Mouse (Mus musculus): ENCODE data around the gene Ddx41. TPM values are rescaled to one million over a fixed set of nuclear protein-coding genes. Genes with fewer than 3 reads are reported as not detected.

Gene Ddx41
- polyA plus RNA-seq, 1 experiment: 16.0 TPM

DNA sequence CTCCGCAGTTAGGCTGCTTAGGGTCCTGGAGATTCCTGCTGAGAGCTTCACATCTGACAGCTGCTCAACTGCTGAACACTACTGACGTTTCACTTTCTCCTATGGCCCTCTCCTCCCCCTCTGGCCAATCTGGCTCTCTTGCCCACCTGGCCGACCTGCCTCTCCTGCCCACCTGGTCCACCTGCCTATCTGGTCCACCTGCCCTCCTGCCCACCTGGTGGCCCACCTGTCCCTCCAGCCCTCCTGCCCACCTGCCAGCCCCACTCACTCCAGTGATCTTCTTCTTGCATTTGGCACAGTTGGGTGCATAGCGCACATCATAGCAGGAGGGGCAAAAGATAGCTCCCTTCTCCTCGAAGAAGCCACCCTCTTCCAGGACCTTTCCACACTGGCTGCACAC, 32.1 kb downstream of the Ddx41 start:
- H3K4me3 ChIP-seq (ENCODE audit: insufficient read depth, low read depth, low read length): no peak overlapping the region
- H3K27ac ChIP-seq (replicated peaks; ENCODE audit: low read depth, low read length): no peak overlapping the region
- H3K4me1 ChIP-seq (ENCODE audit: control insufficient read depth, insufficient read depth, insufficient read length, low read length): no peaks in the 10 kb centered on the region

DNA sequence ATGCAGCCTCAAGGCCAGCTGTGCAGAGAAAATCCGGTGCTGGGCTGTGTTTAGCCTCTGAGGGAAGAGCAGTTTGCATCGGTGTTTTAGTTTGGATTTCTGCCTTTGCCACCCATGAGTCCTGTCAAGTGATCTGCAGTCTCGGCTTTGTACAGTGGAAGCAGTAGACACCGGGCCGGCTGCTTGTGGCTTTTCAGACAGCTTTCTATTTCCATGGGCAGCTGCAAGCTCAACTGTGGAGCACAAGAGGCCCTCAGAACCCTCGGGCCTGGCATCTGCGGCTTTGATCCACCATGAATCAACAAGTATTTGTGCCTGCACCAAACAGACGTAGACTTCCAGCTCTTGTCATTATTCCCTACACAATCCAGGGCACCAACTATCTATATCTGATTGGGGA, 34.1 kb downstream of the Ddx41 start:
- no peaks in the 10 kb centered on the region for H3K4me1 ChIP-seq (ENCODE audit: control insufficient read depth, insufficient read depth, insufficient read length, low read length)
- H3K27ac ChIP-seq (replicated peaks; ENCODE audit: low read depth, low read length): no peak overlapping the region
- no peak overlapping the region for H3K4me3 ChIP-seq (ENCODE audit: insufficient read depth, low read depth, low read length)

GRCm38 (mm10) chr13:55500575-55500974, 35.9 kb downstream of the Ddx41 start:
- no peak overlapping the region for H3K27ac ChIP-seq (replicated peaks; ENCODE audit: low read depth, low read length)
- H3K4me3 ChIP-seq (ENCODE audit: insufficient read depth, low read depth, low read length): no peak overlapping the region
- no peaks in the 10 kb centered on the region for H3K4me1 ChIP-seq (ENCODE audit: control insufficient read depth, insufficient read depth, insufficient read length, low read length)

- no peak overlapping the region for H3K27ac ChIP-seq (replicated peaks; ENCODE audit: low read depth, low read length)
- H3K4me1 ChIP-seq (ENCODE audit: control insufficient read depth, insufficient read depth, insufficient read length, low read length): no peaks in the 10 kb centered on the region
- no peak overlapping the region for H3K4me3 ChIP-seq (ENCODE audit: insufficient read depth, low read depth, low read length)
These were observed 37.6 kb downstream of the Ddx41 start for GRCm38 (mm10) chr13:55498906-55499305.

- Histone ChIP-seq H3K4me3 (ENCODE audit: insufficient read depth, low read depth, low read length) (no peak overlapping the region), H3K4me1 (ENCODE audit: control insufficient read depth, insufficient read depth, insufficient read length, low read length) (no peaks in the 10 kb centered on the region), H3K27ac (replicated peaks; ENCODE audit: low read depth, low read length) (no peak overlapping the region)
These were observed 39.8 kb downstream of the Ddx41 start for GRCm38 (mm10) chr13:55496661-55497060.

- Histone ChIP-seq H3K27ac (replicated peaks; ENCODE audit: low read depth, low read length) (no peak overlapping the region), H3K4me3 (ENCODE audit: insufficient read depth, low read depth, low read length) (no peak overlapping the region), H3K4me1 (ENCODE audit: control insufficient read depth, insufficient read depth, insufficient read length, low read length) (no peaks in the 10 kb centered on the region)
These were observed 40.8 kb downstream of the Ddx41 start for GRCm38 (mm10) chr13:55495702-55496101.

GRCm38 (mm10) chr13:55494883-55495621, 41.4 kb downstream of the Ddx41 start:
- Histone ChIP-seq H3K4me1 (ENCODE audit: control insufficient read depth, insufficient read depth, insufficient read length, low read length) (no peaks in the 10 kb centered on the region), H3K27ac (replicated peaks; ENCODE audit: low read depth, low read length) (no peak overlapping the region), H3K4me3 (ENCODE audit: insufficient read depth, low read depth, low read length) (no peak overlapping the region)

DNA sequence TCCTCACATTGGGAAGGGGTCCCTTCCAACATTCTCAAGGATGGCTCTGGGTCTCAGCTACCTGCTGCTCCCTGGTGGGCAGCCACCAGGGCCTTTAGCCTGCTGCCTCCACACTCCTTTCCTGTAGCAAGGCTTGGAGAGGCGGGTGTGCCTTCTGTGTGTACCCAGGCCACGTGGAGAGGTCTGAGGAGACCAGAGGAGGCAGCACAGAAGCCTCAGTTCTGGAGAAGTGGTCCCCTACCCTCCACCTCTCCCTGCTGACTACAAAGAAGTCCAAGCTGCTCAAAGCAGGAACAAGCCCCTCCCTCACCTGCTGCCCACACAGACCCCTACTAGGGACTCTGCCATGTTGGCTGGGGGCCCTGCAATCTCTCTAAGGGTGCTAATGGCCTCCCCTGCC, 42.2 kb downstream of the Ddx41 start:
- Histone ChIP-seq H3K4me1 (ENCODE audit: control insufficient read depth, insufficient read depth, insufficient read length, low read length) (no peaks in the 10 kb centered on the region), H3K27ac (replicated peaks; ENCODE audit: low read depth, low read length) (no peak overlapping the region), H3K4me3 (ENCODE audit: insufficient read depth, low read depth, low read length) (no peak overlapping the region)

GRCm38 (mm10) chr13:55487578-55488498, 48.6 kb downstream of the Ddx41 start, which contains the start of gene Dbn1:
Gene Dbn1, minus strand, starts transcription at chr13:55488111.
- Histone ChIP-seq H3K4me3 (ENCODE audit: insufficient read depth, low read depth, low read length) (peak within 1 kb of the TSS; percentile 65), H3K27ac (replicated peaks; ENCODE audit: low read depth, low read length) (no peak within 1 kb of the TSS), H3K4me1 (ENCODE audit: control insufficient read depth, insufficient read depth, insufficient read length, low read length) (no peaks in the 10 kb centered on the region)

DNA sequence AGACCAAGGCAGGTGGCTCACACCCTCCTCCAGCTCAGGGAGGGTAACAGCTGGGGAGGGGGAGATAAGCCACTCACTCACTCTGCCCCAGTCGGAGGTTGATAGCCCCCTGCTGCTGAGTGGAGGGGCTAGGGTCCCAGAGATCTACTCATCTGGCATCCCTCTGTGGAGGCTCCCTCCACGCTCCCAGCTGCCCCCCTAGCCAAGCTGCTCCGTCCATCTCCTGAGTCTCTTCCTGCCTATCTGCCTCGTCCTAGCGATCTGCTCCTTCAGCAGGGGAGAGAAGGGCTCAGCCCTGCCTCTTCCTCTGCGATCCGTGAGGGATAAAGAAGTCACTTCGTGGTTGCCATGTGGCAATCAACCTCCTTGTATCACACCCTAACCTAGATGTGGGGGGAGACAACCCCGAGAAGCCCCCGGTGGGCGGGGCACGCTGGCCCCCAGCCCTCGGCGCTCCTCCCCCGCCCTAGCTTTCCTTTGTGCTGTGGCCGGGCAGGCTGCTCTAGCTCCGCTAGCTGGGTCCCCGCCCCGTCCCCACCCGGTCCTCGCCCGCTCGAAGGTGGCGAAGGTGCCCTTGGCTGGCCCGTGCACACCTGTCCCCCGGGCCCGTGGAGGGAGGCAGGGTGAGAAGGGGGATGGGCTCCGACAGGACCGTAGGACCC, 49.4 kb downstream of the Ddx41 start:
- Histone ChIP-seq H3K4me3 (ENCODE audit: insufficient read depth, low read depth, low read length) (peak overlapping the region; percentile 65), H3K4me1 (ENCODE audit: control insufficient read depth, insufficient read depth, insufficient read length, low read length) (no peaks in the 10 kb centered on the region), H3K27ac (replicated peaks; ENCODE audit: low read depth, low read length) (no peak overlapping the region)

- Histone ChIP-seq H3K4me1 (ENCODE audit: control insufficient read depth, insufficient read depth, insufficient read length, low read length) (no peaks in the 10 kb centered on the region), H3K27ac (replicated peaks; ENCODE audit: low read depth, low read length) (no peak overlapping the region), H3K4me3 (ENCODE audit: insufficient read depth, low read depth, low read length) (peak overlapping the region; percentile 65)
These were observed 50.2 kb downstream of the Ddx41 start for GRCm38 (mm10) chr13:55486029-55486794.

DNA sequence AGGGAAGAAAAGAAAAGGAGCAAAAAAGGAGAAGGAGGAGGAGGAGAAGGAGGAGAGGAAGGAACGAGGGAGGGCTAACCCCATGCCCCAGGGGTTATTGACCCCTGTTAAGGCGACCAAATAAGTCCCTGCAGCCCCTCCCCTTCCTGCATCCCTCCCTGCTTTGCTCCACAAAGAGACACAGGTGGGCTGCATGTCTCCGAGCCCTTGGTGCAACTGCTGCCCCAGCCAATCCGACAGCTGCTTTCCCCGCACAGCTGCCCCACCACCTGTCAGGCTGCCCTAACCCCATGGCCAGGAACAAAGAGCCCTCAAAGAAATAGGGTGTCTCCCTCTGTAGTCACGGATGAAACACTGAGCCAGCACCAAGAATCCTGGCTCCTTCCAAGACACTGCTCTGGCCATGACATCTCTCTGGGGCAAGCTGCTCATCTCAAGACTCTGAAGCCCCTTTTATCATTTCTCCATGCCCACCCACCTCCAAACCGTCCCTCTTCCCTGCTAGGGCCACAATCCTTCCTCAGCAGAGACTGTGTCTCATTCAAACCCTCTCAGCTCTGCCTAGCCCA, 51.9 kb downstream of the Ddx41 start:
- no peaks in the 10 kb centered on the region for H3K4me1 ChIP-seq (ENCODE audit: control insufficient read depth, insufficient read depth, insufficient read length, low read length)
- no peak overlapping the region for H3K27ac ChIP-seq (replicated peaks; ENCODE audit: low read depth, low read length)

DNA sequence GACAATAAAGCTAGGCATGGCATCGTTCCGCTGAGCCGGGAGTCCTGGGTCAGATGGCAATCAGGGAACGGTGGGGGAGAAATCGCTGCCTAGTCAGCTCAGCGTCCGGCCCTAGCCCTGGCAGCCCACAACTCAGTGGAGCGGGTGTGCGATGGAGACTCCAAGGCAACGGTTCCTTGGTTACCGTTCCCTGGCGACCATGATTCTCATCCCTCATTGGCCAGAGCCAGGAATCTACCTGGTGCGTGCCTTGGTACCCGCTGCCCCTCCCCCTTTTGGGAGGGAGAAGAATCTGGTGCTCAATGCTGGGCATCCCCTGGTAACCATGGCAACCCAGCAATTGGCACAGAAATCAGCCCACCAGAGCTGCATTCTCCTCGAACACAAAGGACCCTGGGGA, 52.9 kb downstream of the Ddx41 start:
- Histone ChIP-seq H3K4me3 (ENCODE audit: insufficient read depth, low read depth, low read length) (no peak overlapping the region), H3K4me1 (ENCODE audit: control insufficient read depth, insufficient read depth, insufficient read length, low read length) (peaks cover 4% of the 10 kb centered on the region; the same call in 1 of the 2 replicates), H3K27ac (replicated peaks; ENCODE audit: low read depth, low read length) (0 out of 2 replicates have a peak overlapping the region, but pooled peaks have one; percentile 5)

More for the DNA sequence above, 51.9 kb downstream of the Ddx41 start:
- H3K4me3 ChIP-seq (ENCODE audit: insufficient read depth, low read depth, low read length): no peak overlapping the region

- Histone ChIP-seq H3K4me1 (ENCODE audit: control insufficient read depth, insufficient read depth, insufficient read length, low read length) (peaks cover 5% of the 10 kb centered on the region; the same call in 1 of the 2 replicates), H3K4me3 (ENCODE audit: insufficient read depth, low read depth, low read length) (no peak overlapping the region), H3K27ac (replicated peaks; ENCODE audit: low read depth, low read length) (peak overlapping the region; percentile 54)
These were observed 53.4 kb downstream of the Ddx41 start for GRCm38 (mm10) chr13:55483071-55483470.

Measured in brown adipose tissue, adult 24 weeks (tissue).